In the genomic region with DNA sequence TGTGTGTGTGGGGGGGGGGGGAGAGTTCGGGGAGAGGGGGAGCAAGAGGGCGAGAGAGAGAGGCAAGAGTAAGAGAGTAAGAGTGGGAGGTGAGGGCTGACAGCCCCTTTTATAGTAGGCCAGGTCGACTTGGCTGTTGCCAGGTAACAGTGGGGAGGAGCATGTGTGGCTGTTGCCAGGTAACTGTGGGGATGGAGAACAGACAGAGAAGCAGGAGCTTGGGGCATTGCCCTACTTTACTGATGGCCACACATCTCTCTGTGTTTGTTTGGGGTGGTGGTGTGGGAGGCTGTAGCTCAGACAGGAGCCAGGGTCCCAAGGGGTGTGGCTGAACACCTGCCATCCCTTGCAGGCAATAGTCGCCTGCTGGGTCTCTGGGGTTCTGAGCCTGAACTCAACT, we compare ENCODE assay signal across 16 mouse cellular contexts.
A peak's percentile ranks its signal among the peaks of the same experiment; 100 is the strongest.
DNase-seq lines count a peak whose midpoint lies in the region; ATAC-seq and TF ChIP-seq lines count a peak whose summit lies in the region.
"Had no signal": no experiment of that assay in that cellular context is flagged by ENCODE, and none has a peak within 500 bp of the region (broad histone marks: within the 10 kb centered on the region; RNA-seq: fewer than 3 reads in every experiment).

No protein-coding gene starts in this region.

- H3K4me2 ChIP-seq in embryonic facial prominence, embryonic 14.5 days (ENCODE audit: low read depth, low read length) = no peak overlapping the region
- H3K4me2 ChIP-seq in midbrain, embryonic 12.5 days (replicated peaks) = no peak overlapping the region
- no peak overlapping the region for H3K4me2 ChIP-seq in midbrain, embryonic 11.5 days
- no peak overlapping the region for H3K4me2 ChIP-seq in hindbrain, postnatal 0 days (ENCODE audit: low read depth, low read length)
- H3K4me2 ChIP-seq: limb, embryonic 15.5 days had no signal

- no peak overlapping the region for H3K9ac ChIP-seq in embryonic facial prominence, embryonic 14.5 days (ENCODE audit: low read depth, low read length)
- H3K9ac ChIP-seq in midbrain, embryonic 12.5 days (replicated peaks) = no peak overlapping the region
- H3K9ac ChIP-seq in midbrain, embryonic 11.5 days (ENCODE audit: low read length) = no peak overlapping the region
- no peak overlapping the region for H3K9ac ChIP-seq in hindbrain, postnatal 0 days (replicated peaks; ENCODE audit: low read length)
- H3K9ac ChIP-seq: limb, embryonic 15.5 days had no signal

- H3K4me1 ChIP-seq in embryonic facial prominence, embryonic 14.5 days (ENCODE audit: control insufficient read depth, insufficient read depth, low read length) = no peaks in the 10 kb centered on the region
- H3K4me1 ChIP-seq in embryonic facial prominence, embryonic 10.5 days = peaks cover 8% of the 10 kb centered on the region; the same call in 1 of the 2 replicates
- H3K4me1 ChIP-seq in midbrain, embryonic 12.5 days = peaks cover 6% of the 10 kb centered on the region; the same call in 1 of the 2 replicates
- no peaks in the 10 kb centered on the region for H3K4me1 ChIP-seq in midbrain, embryonic 11.5 days (ENCODE audit: control insufficient read depth, insufficient read depth, low read length)
- no peaks in the 10 kb centered on the region for H3K4me1 ChIP-seq in hindbrain, postnatal 0 days (ENCODE audit: insufficient read depth, low read length)
- H3K4me1 ChIP-seq: limb, embryonic 15.5 days had no signal

- H3K9me3 ChIP-seq in embryonic facial prominence, embryonic 14.5 days (ENCODE audit: control insufficient read depth, low read length) = no peaks in the 10 kb centered on the region
- no peaks in the 10 kb centered on the region for H3K9me3 ChIP-seq in embryonic facial prominence, embryonic 10.5 days
- no peaks in the 10 kb centered on the region for H3K9me3 ChIP-seq in midbrain, embryonic 12.5 days
- no peaks in the 10 kb centered on the region for H3K9me3 ChIP-seq in midbrain, embryonic 11.5 days (ENCODE audit: control insufficient read depth, low read length)
- no peaks in the 10 kb centered on the region for H3K9me3 ChIP-seq in hindbrain, postnatal 0 days (ENCODE audit: low read length)
- H3K9me3 ChIP-seq: limb, embryonic 15.5 days had no signal

- 43% methylated on average over 3 of the region's 4 CpGs for WGBS in embryonic facial prominence, embryonic 14.5 days
- 62% methylated on average over 4 of the region's 4 CpGs for WGBS in embryonic facial prominence, embryonic 10.5 days
- 38% methylated on average over 3 of the region's 4 CpGs for WGBS in midbrain, embryonic 12.5 days
- WGBS in midbrain, embryonic 11.5 days = 59% methylated on average over 4 of the region's 4 CpGs
- WGBS in hindbrain, postnatal 0 days = 38% methylated on average over 2 of the region's 4 CpGs

- DNase-seq in embryonic facial prominence, embryonic 14.5 days (ENCODE audit: low spot score) = no peak
- no peak for DNase-seq in embryonic facial prominence, embryonic 10.5 days (ENCODE audit: low spot score)
- no peak for DNase-seq in midbrain, embryonic 11.5 days (ENCODE audit: low spot score, missing footprints)
- peak; percentile 18 for DNase-seq in brain, embryonic 18.5 days (ENCODE audit: low read depth, low spot score)
- peak; percentile 23 for DNase-seq in hindbrain, postnatal 0 days (ENCODE audit: low spot score)
- no peak for DNase-seq in embryo, embryonic 10 days (ENCODE audit: low spot score)
- no peak for DNase-seq in ovary, adult 18-20 months (ENCODE audit: low spot score)
- DNase-seq: cerebellum, adult 2 months; gastrocnemius, postnatal 36 days; lung, adult 18-20 months; thymus, adult 2 months had no signal

- H3K27ac ChIP-seq in embryonic facial prominence, embryonic 14.5 days (replicated peaks; ENCODE audit: low read depth, low read length) = no peak overlapping the region
- no peak overlapping the region for H3K27ac ChIP-seq in embryonic facial prominence, embryonic 10.5 days (replicated peaks)
- H3K27ac ChIP-seq in midbrain, embryonic 12.5 days (replicated peaks) = no peak overlapping the region
- H3K27ac ChIP-seq in midbrain, embryonic 11.5 days (ENCODE audit: low read depth, low read length) = no peak overlapping the region
- no peak overlapping the region for H3K27ac ChIP-seq in hindbrain, postnatal 0 days
- H3K27ac ChIP-seq: kidney, postnatal 0 days; limb, embryonic 15.5 days had no signal

- 0 out of 2 replicates have a peak, but pooled peaks have one; percentile 17 for ATAC-seq in embryonic facial prominence, embryonic 14.5 days (ENCODE audit: low read depth)
- peak; percentile 27; the same call in 1 of the 2 replicates for ATAC-seq in midbrain, embryonic 12.5 days (ENCODE audit: low FRiP score, low read depth)
- no peak for ATAC-seq in midbrain, embryonic 11.5 days (ENCODE audit: low FRiP score)
- ATAC-seq in hindbrain, postnatal 0 days = peak; percentile 76
- ATAC-seq: Patski had no signal

- no peak for TF ChIP-seq CTCF in hindbrain, postnatal 0 days (IDR thresholded peaks at IDR 0.05; ENCODE audit: low read depth)

- no peaks in the 10 kb centered on the region for H3K27me3 ChIP-seq in embryonic facial prominence, embryonic 14.5 days (replicated peaks; ENCODE audit: control insufficient read depth, insufficient read depth, low read length)
- H3K27me3 ChIP-seq in embryonic facial prominence, embryonic 10.5 days (replicated peaks; ENCODE audit: low read depth, poor library complexity, severe bottlenecking) = peaks cover 17% of the 10 kb centered on the region; the same call in 1 of the 2 replicates
- H3K27me3 ChIP-seq in midbrain, embryonic 12.5 days = no peaks in the 10 kb centered on the region; the same call in 1 of the 2 replicates
- H3K27me3 ChIP-seq in midbrain, embryonic 11.5 days (ENCODE audit: control insufficient read depth, insufficient read depth, low read length) = no peaks in the 10 kb centered on the region
- H3K27me3 ChIP-seq in hindbrain, postnatal 0 days (ENCODE audit: insufficient read depth, low read length) = no peaks in the 10 kb centered on the region
- H3K27me3 ChIP-seq: limb, embryonic 15.5 days; Patski had no signal

- H3K4me3 ChIP-seq in embryonic facial prominence, embryonic 14.5 days (ENCODE audit: low read depth, low read length) = no peak overlapping the region
- H3K4me3 ChIP-seq in embryonic facial prominence, embryonic 10.5 days = no peak overlapping the region
- H3K4me3 ChIP-seq in midbrain, embryonic 12.5 days = no peak overlapping the region
- no peak overlapping the region for H3K4me3 ChIP-seq in midbrain, embryonic 11.5 days (ENCODE audit: low read depth, low read length)
- H3K4me3 ChIP-seq in hindbrain, postnatal 0 days (ENCODE audit: low read length) = no peak overlapping the region
- H3K4me3 ChIP-seq: limb, embryonic 15.5 days; myocyte had no signal

- H3K36me3 ChIP-seq in embryonic facial prominence, embryonic 14.5 days (ENCODE audit: control insufficient read depth, insufficient read depth, low read length) = no peaks in the 10 kb centered on the region
- H3K36me3 ChIP-seq in embryonic facial prominence, embryonic 10.5 days (replicated peaks) = no peaks in the 10 kb centered on the region
- H3K36me3 ChIP-seq in midbrain, embryonic 12.5 days = no peaks in the 10 kb centered on the region
- no peaks in the 10 kb centered on the region for H3K36me3 ChIP-seq in midbrain, embryonic 11.5 days (ENCODE audit: control insufficient read depth, insufficient read depth, low read length)
- H3K36me3 ChIP-seq in hindbrain, postnatal 0 days (ENCODE audit: insufficient read depth, low read length) = no peaks in the 10 kb centered on the region
- H3K36me3 ChIP-seq: limb, embryonic 15.5 days had no signal

Comparison
In these comparisons a context has a peak if more than half of its experiments do, and no peak if none do; other contexts are left out.
1. DNase-seq: peak in brain, embryonic 18.5 days (single experiment) and hindbrain, postnatal 0 days (single experiment); none in embryonic facial prominence, embryonic 14.5 days (single experiment), embryonic facial prominence, embryonic 10.5 days (single experiment), midbrain, embryonic 11.5 days (single experiment), embryo, embryonic 10 days (single experiment) and ovary, adult 18-20 months (single experiment).